Mouse (Mus musculus) gastrocnemius, adult 2 months (tissue): Measurements from ENCODE around the gene Mast4. TPM values are rescaled to one million over a fixed set of nuclear protein-coding genes. Genes with fewer than 3 reads are reported as not detected.

Source experiments
- DNase-seq: peaks from one replicate; pipeline ENCODE4 v3.0.0; 2022
- H3K27ac ChIP-seq: fragments of 200-600 bp; 2 replicates; pipeline ENCODE4 v1.8.1; 2022; ENCODE audit warnings: mild to moderate bottlenecking
- H3K4me3 ChIP-seq: fragments of 200-600 bp; 2 replicates; pipeline ENCODE4 v1.8.1; 2022; ENCODE audit warnings: mild to moderate bottlenecking, moderate library complexity
- CTCF ChIP-seq: fragments of 200-600 bp; IDR thresholded peaks from 2 replicates; pipeline ENCODE4 v1.8.1; 2022; ENCODE audit warnings: antibody characterized with exemption, mild to moderate bottlenecking, moderate library complexity
- intact Hi-C: fragments of 180-260 bp; cut with DNase I; formaldehyde crosslinking; loops from one replicate; pipeline ENCODE4 v1.15.1; 2025
- total RNA-seq, 2 experiments: library from RNA; stranded (reverse); gene quantifications; 2 replicates each; pipeline ENCODE4 v1.2.3; 2021

The Mast4 gene
- total RNA-seq, 2 experiments from 2014 or later = 47.2 to 49.9 TPM

- Histone ChIP-seq H3K4me3 (no peak overlapping the region), H3K27ac (peak overlapping the region; percentile 59; the same call in 1 of the 2 replicates)
- intact Hi-C loops = no loop called here
- no peak for TF ChIP-seq CTCF
- no peak for DNase-seq
Measured at GRCm38 (mm10) chr13:102866816-102867215, 467.5 kb downstream of the Mast4 start.

- peak overlapping the region; percentile 59 for H3K27ac ChIP-seq
- no peak for TF ChIP-seq CTCF
- DNase-seq = peak; percentile 46
- no peak overlapping the region for H3K4me3 ChIP-seq
- intact Hi-C loops = no loop called here
Measured at GRCm38 (mm10) chr13:102865971-102866724, 468.1 kb downstream of the Mast4 start.

DNA sequence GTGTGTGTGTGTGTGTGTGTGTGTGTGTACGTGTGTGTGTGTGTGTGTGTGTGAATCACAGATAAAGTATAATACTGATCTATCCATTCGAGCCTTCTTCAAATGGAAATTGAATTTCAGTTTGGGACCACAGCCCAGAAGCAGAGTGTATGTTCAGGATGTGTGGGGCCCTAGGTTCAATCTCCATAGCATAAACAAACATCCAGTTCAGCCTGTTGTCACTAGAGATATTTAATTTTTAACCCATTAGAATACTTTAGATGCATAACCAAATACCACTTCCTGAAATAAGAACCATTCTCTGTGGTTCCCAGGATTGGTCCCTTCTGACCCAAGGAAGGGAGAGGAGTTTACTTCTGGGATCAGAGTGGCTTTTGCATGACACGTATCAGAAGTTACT lies 468.8 kb downstream of the Mast4 start:
- intact Hi-C loops = no loop called here
- H3K27ac ChIP-seq = peak overlapping the region; percentile 59
- no peak for DNase-seq
- TF ChIP-seq CTCF = no peak
- H3K4me3 ChIP-seq = no peak overlapping the region

- no peak for TF ChIP-seq CTCF
Measured at GRCm38 (mm10) chr13:102864840-102865239, 469.5 kb downstream of the Mast4 start.

GRCm38 (mm10) chr13:102864079-102864478 lies 470.2 kb downstream of the Mast4 start:
- peak overlapping the region; percentile 24; the same call in 1 of the 2 replicates for H3K27ac ChIP-seq
- intact Hi-C loops = no loop called here
- no peak for TF ChIP-seq CTCF

More at GRCm38 (mm10) chr13:102864840-102865239, 469.5 kb downstream of the Mast4 start:
- no peak for DNase-seq
- intact Hi-C loops = no loop called here
- H3K27ac ChIP-seq = peak overlapping the region; percentile 6; the same call in 1 of the 2 replicates
- H3K4me3 ChIP-seq = no peak overlapping the region

GRCm38 (mm10) chr13:102862981-102863380 lies 471.3 kb downstream of the Mast4 start:
- DNase-seq = no peak
- TF ChIP-seq CTCF = no peak
- intact Hi-C loops = no loop called here
- Histone ChIP-seq H3K4me3 (no peak overlapping the region), H3K27ac (no peak overlapping the region)

More at GRCm38 (mm10) chr13:102864079-102864478, 470.2 kb downstream of the Mast4 start:
- DNase-seq = no peak
- H3K4me3 ChIP-seq = no peak overlapping the region

DNA sequence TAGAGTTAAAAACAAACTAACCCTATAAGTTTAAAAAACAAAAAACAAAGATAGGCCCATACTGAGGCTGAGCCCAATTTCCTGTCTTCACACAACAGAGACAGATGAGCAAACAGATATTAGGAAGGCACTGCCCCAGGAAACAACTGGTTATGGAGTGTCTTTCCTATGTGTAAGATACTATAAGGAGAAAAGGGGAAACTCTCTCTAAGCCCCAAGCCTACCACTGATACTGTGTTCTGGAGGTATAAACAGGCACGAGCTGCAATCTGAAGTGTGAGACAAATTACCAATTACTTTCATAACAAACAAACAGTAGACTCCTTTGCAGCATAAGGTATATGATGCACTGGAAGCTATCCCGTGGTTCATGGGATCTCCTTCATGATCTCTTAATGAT lies 471.9 kb downstream of the Mast4 start:
- Histone ChIP-seq H3K4me3 (no peak overlapping the region), H3K27ac (no peak overlapping the region)
- DNase-seq = no peak
- no peak for TF ChIP-seq CTCF
- intact Hi-C loops = no loop called here

DNA sequence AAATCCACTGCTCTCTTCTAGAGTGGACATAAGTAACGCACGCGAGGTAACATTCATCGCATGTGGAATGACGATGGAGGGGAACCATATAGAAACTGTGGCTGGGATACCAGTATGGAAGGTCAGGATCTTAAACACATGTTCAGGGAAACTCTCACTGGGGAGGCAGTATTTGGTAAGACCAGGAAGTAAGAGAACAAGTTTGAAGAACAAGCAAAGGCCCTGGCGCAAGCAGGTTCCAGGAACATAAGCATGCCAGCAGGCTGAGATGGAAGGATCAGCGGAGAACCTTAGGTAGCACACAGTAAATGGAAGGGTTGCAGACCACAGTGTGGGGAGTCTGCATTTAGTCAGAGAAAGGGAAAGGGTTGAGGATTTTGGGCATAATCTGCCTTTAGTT lies 473.6 kb downstream of the Mast4 start:
- intact Hi-C loops = no loop called here
- no peak overlapping the region for H3K27ac ChIP-seq
- no peak overlapping the region for H3K4me3 ChIP-seq
- no peak for TF ChIP-seq CTCF
- DNase-seq = no peak

DNA sequence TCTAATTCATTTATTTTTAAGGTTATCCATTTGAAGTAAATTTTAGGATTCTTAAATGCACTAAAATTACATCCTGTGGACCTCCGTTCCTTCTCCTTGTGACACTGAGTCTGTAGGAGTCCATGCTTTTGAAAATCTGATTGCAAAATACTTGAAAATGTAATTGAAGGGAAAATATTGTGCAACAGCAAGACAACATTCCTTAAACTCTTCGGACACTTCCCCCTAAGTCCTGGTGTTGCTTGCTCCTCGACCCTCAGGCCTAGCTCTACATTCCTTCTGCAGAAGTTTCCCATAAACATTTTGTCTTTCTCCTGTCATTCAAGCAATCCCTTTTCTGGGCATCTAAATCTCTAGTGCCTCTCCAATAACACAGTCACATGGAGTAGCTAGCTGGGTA lies 474.2 kb downstream of the Mast4 start:
- no peak for TF ChIP-seq CTCF
- intact Hi-C loops = no loop called here
- H3K4me3 ChIP-seq = no peak overlapping the region
- no peak overlapping the region for H3K27ac ChIP-seq
- no peak for DNase-seq

DNA sequence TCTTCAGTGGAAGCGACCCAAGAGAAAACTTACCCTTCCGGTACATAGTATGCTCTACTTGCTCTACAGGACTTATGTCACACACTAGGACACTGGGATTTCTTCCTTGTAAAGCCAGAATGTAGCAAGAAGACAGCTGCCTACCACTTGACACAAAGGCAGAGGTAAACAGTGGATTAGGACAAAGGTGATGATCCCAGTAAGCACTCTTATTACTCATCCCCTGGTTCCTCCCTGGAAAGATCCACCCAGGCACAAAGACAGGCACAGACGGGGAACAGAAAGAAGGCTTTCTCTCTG lies 476.8 kb downstream of the Mast4 start:
- no peak for TF ChIP-seq CTCF
- intact Hi-C loops = no loop called here
- H3K4me3 ChIP-seq = no peak overlapping the region
- peak overlapping the region; percentile 10; the same call in 1 of the 2 replicates for H3K27ac ChIP-seq
- no peak for DNase-seq

DNA sequence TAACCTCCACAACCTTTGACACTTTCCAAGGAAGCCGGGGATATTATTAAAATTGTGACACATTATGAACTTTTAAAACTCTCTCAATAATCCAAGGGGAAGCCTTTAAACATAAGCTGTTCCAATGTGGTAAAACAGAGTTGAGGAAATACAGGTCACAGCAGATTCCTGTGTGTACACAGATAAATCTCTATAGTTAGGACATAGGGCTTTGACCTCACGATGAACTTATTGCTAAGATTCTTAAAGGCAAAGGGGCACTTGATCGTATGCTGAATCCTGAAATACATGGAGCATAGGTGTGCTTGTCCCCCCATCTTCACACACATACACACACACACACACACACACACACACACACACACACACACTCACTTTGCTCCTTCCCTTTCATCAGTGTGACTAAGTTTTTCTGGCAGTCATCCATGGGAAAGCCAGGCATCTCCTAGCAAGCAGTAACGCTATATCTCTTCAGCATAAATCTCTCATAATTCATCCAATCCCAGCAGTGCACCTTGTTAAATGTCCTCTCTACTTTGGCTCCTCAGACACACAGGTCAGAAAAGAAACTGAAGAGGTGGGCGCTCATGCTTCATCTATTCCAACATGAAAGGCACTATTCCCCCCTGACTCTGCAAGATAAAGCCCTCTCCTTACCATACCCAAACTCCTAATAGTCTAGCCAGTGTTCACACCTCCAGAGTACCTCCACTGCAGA lies 477.3 kb downstream of the Mast4 start:
- intact Hi-C loops = no loop called here
- TF ChIP-seq CTCF = no peak
- Histone ChIP-seq H3K27ac (peak overlapping the region; percentile 10; the same call in 1 of the 2 replicates), H3K4me3 (no peak overlapping the region)
- DNase-seq = no peak

DNA sequence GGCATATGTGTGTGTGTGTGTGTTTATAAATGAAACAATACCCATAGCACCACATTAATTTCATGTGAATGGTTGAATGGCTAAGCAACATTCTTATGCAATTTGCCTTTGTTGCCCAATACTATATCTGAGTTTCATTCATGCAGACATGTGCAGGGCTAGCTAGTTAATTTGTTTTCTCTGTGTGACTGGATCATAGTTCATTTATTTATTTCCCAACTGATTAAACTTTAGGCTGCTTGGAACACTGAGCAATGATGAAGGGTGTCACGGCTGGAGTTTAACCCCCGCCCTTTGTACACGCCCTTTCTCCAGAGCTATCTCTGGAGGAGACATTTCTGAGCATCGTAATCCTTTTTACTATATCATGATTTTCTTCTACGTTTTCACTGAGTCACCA lies 481.4 kb downstream of the Mast4 start:
- Histone ChIP-seq H3K27ac (no peak overlapping the region), H3K4me3 (no peak overlapping the region)
- no peak for DNase-seq
- intact Hi-C loops = no loop called here
- TF ChIP-seq CTCF = no peak

DNA sequence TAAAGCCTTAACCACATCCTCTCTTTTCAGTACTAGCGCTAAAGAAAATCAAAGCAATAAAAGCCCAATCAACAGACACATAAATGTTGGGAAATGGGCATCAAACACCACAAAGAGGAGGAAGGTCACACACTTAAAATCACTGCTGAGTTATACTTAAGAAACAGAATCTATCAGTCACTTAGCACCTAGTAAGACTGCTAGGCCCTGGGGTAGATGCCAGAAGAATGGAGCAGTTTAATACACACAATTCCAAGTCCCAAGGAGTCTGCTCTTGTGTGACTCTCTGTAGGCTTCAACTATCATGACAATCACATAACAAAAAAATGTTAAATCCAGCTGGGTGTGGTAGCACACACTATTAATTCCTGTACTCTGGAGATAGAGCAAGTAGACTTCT lies 483.0 kb downstream of the Mast4 start:
- Histone ChIP-seq H3K27ac (no peak overlapping the region), H3K4me3 (no peak overlapping the region)
- TF ChIP-seq CTCF = no peak
- no peak for DNase-seq
- intact Hi-C loops = no loop called here
